Mouse (Mus musculus) CH12.LX (cell line): Measurements from ENCODE around the gene Ciao2a.

Experiments
- CTCF ChIP-seq, 2 experiments: IDR thresholded peaks in 1 of 2; conservative IDR thresholded peaks in 1 of 2; 2 replicates each; pipeline ENCODE4 v1.5.1; 2011 to 2012; ENCODE audit warnings: low read depth in 2 of 2, low read length in 2 of 2, improper control_type of control experiment in 1 of 2, inconsistent platforms in 1 of 2, mild to moderate bottlenecking in 1 of 2, moderate library complexity in 1 of 2
- EP300 ChIP-seq: IDR thresholded peaks from 2 replicates; pipeline ENCODE4 v1.6.1; 2011; ENCODE audit warnings: low read length, improper control_type of control experiment
- ETS1 ChIP-seq: conservative IDR thresholded peaks from 2 replicates; pipeline ENCODE4 v1.6.1; 2012; ENCODE audit warnings: low read depth, mild to moderate bottlenecking, inconsistent platforms, low read length, improper control_type of control experiment, moderate library complexity
- MAFK ChIP-seq: IDR thresholded peaks from 2 replicates; pipeline ENCODE4 v1.6.1; 2011; ENCODE audit warnings: low read length, improper control_type of control experiment; ENCODE audit not compliant: insufficient replicate concordance
- MXI1 ChIP-seq: IDR thresholded peaks from 2 replicates; pipeline ENCODE4 v1.6.1; 2011; ENCODE audit warnings: mild to moderate bottlenecking, low read depth, low read length, improper control_type of control experiment
- POLR2A ChIP-seq: IDR thresholded peaks from 2 replicates; pipeline ENCODE4 v1.6.1; 2011; ENCODE audit warnings: low read depth, mild to moderate bottlenecking, improper control_type of control experiment, low read length
- SIN3A ChIP-seq: IDR thresholded peaks from 2 replicates; pipeline ENCODE4 v1.6.1; 2012; ENCODE audit warnings: low read length, improper control_type of control experiment, inconsistent platforms
- SMC3 ChIP-seq: IDR thresholded peaks from 2 replicates; pipeline ENCODE4 v1.6.1; 2011; ENCODE audit warnings: low read depth, low read length, improper control_type of control experiment
- TCF12 ChIP-seq: IDR thresholded peaks from 2 replicates; pipeline ENCODE4 v1.6.1; 2014; ENCODE audit warnings: low read depth, mild to moderate bottlenecking, inconsistent platforms, low read length, improper control_type of control experiment
- USF1 ChIP-seq: IDR thresholded peaks from 2 replicates; pipeline ENCODE4 v1.6.1; 2014; ENCODE audit warnings: low read depth, mild to moderate bottlenecking, inconsistent platforms, low read length, improper control_type of control experiment
- ZKSCAN1 ChIP-seq: IDR thresholded peaks from 2 replicates; pipeline ENCODE4 v1.6.1; 2012; ENCODE audit warnings: low read depth, inconsistent platforms, low read length, improper control_type of control experiment, borderline replicate concordance
- ZMIZ1 ChIP-seq: IDR thresholded peaks from 2 replicates; pipeline ENCODE4 v1.6.1; 2012; ENCODE audit warnings: low read depth, mild to moderate bottlenecking, inconsistent platforms, low read length, improper control_type of control experiment

DNA sequence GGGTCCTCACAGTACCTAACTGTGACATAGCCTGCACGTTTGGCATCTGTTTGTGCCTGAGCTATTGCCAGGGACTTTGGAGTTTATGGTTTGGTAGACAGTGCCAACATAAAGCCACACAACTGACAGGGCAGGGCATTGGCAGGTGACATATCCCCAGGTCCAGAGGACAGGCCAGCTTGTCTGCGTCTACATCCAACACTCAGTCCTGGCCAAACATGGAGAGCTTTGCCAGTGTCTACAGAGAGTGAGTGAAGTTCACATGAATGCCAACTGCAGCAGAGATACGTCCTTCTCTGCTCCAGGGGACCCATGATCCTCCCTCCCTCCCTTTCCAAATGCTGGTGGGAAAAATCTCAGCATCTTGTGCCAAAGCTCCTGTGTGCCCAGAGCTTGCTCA lies 42.2 kb upstream of the Ciao2a start:
- no peak for TF ChIP-seq ZKSCAN1
- no peak for TF ChIP-seq CTCF (conservative IDR thresholded peaks at IDR 0.05 in 1 of 2, IDR thresholded peaks at IDR 0.05 in 1 of 2; ENCODE audit: low read depth in 2 of 2, low read length in 2 of 2)
- no peak for TF ChIP-seq USF1
- no peak for TF ChIP-seq ETS1
- TF ChIP-seq EP300: no peak
- no peak for TF ChIP-seq SIN3A
- TF ChIP-seq TCF12: no peak
- no peak for TF ChIP-seq MXI1
- TF ChIP-seq SMC3: no peak
- TF ChIP-seq POLR2A: no peak
- TF ChIP-seq ZMIZ1: no peak
- TF ChIP-seq MAFK: no peak
